Mouse (Mus musculus) liver, embryonic 16.5 days (tissue): Measurements from ENCODE around the gene Ctdsp1. TPM values are rescaled to one million over a fixed set of nuclear protein-coding genes. Genes with fewer than 3 reads are reported as not detected.

Experiments
- ATAC-seq: fragments of 200-750 bp; cut with Nextera tagmentation; 2 replicates; pipeline ENCODE4 v1.8.0; 2017; ENCODE audit warnings: low read depth, mild to moderate bottlenecking, moderate number of reproducible peaks, moderate library complexity
- H3K27ac ChIP-seq: fragments of 300-500 bp; sonication (generic); 2 replicates; pipeline ENCODE4 v1.5.1; 2014; ENCODE audit warnings: mild to moderate bottlenecking, low read length
- H3K27me3 ChIP-seq: fragments of 300-500 bp; sonication (generic); 2 replicates; pipeline ENCODE4 v1.6.1; 2014; ENCODE audit warnings: low read depth, low read length, mixed read lengths; ENCODE audit not compliant: control insufficient read depth, insufficient read depth
- H3K36me3 ChIP-seq: fragments of 300-500 bp; sonication (generic); 2 replicates; pipeline ENCODE4 v1.6.1; 2014; ENCODE audit warnings: mild to moderate bottlenecking; ENCODE audit not compliant: control insufficient read depth, insufficient read depth
- H3K4me1 ChIP-seq: fragments of 300-500 bp; sonication (generic); 2 replicates; pipeline ENCODE4 v1.6.1; 2014; ENCODE audit warnings: low read depth, low read length, mixed read lengths; ENCODE audit not compliant: control insufficient read depth
- H3K4me2 ChIP-seq: fragments of 300-500 bp; sonication (generic); 2 replicates; pipeline ENCODE4 v1.6.1; 2014; ENCODE audit warnings: low read depth, low read length, mixed read lengths
- H3K4me3 ChIP-seq: fragments of 300-500 bp; sonication (generic); 2 replicates; pipeline ENCODE4 v1.5.1; 2014; ENCODE audit warnings: low read depth, mild to moderate bottlenecking, low read length
- H3K9ac ChIP-seq: fragments of 300-500 bp; sonication (generic); 2 replicates; pipeline ENCODE4 v1.6.1; 2014; ENCODE audit warnings: low read depth, low read length
- H3K9me3 ChIP-seq: fragments of 300-500 bp; sonication (generic); replicated peaks from 2 replicates; pipeline ENCODE4 v1.6.1; 2016; ENCODE audit warnings: low read length; ENCODE audit not compliant: control insufficient read depth
- WGBS: fragments of 180-500 bp; shearing (Covaris S2); extraction: QIAGEN DNeasy Blood & Tissue Kit; methylation state at CpG from one replicate; pipeline ENCODE4 v1.1.7; 2014; ENCODE audit not compliant: insufficient replicate concordance; 5-methylcytosine and 5-hydroxymethylcytosine counted together
- polyA plus RNA-seq: library from polyadenylated mRNA; unstranded; fragments of >200 nt; fragmentation: Nextera tagmentation; extraction: Ambion mirVana; gene quantifications from 2 replicates; pipeline ENCODE4 v1.2.1, GENCODE M21; 2015

Ctdsp1 gene
- polyA plus RNA-seq, 1 experiment from 2014 or later, result 48.6 TPM

DNA sequence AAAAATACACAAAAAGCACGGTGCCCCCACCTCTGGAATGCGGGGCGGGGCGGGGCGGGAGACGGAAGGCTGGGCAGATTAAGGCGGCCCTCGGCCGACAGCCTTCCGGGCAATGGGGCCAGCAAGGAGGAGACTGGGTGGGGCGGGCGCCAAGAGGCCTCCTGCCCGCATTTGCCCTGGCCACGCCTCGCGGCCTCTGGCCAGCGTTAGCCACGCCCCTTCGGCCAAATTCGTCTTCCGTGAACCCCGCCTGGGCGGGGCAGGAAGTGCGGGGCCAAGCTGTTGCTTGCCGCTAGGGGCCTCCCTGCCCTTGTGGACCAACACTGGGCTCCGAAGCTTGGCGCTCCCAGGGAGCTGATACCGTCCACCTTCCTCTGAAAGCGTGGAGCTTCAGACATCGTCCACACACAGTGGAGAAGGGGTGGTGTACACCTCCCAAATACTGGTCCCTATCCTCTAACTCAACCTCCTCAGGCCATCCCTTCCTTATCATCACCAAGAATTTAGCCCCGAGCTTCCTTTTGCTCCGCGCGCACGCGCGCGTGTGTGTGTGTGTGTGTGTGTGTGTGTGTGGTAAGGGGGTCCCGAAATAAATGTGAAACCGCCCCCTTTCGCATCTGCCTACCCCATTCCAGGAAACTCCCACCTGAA, 6.1 kb downstream of the Ctdsp1 start:
- Histone ChIP-seq H3K9me3 (no peaks in the 10 kb centered on the region), H3K9ac (peak overlapping the region; percentile 77), H3K4me2 (peak overlapping the region; percentile 98), H3K27ac (peak overlapping the region; percentile 95), H3K4me1 (peaks cover 58% of the 10 kb centered on the region), H3K27me3 (no peaks in the 10 kb centered on the region), H3K36me3 (peaks cover 20% of the 10 kb centered on the region), H3K4me3 (peak overlapping the region; percentile 67)
- under 1% methylated on average over 41 of the region's 41 CpGs for WGBS
- peak; percentile 91 for ATAC-seq

- peaks cover 52% of the 10 kb centered on the region for H3K4me1 ChIP-seq
These were observed 6.7 kb downstream of the Ctdsp1 start for GRCm38 (mm10) chr1:74397919-74398451.

GRCm38 (mm10) chr1:74400531-74400930, 9.2 kb downstream of the Ctdsp1 start:
- no peaks in the 10 kb centered on the region for H3K27me3 ChIP-seq
- H3K4me1 ChIP-seq, result peaks cover 32% of the 10 kb centered on the region
- no peaks in the 10 kb centered on the region for H3K9me3 ChIP-seq
- no peaks in the 10 kb centered on the region for H3K36me3 ChIP-seq
- H3K4me2 ChIP-seq, result peak overlapping the region; percentile 61
- ATAC-seq, result no peak
- H3K4me3 ChIP-seq, result no peak overlapping the region
- 0 out of 2 replicates have a peak overlapping the region, but pooled peaks have one; percentile 30 for H3K9ac ChIP-seq
- H3K27ac ChIP-seq, result peak overlapping the region; percentile 56
- 51% methylated on average over 3 of the region's 3 CpGs for WGBS

More at GRCm38 (mm10) chr1:74397919-74398451, 6.7 kb downstream of the Ctdsp1 start:
- peaks cover 20% of the 10 kb centered on the region for H3K36me3 ChIP-seq
- no peaks in the 10 kb centered on the region for H3K9me3 ChIP-seq
- peak overlapping the region; percentile 98 for H3K4me2 ChIP-seq
- peak; percentile 3; the same call in 1 of the 2 replicates for ATAC-seq
- peak overlapping the region; percentile 67 for H3K4me3 ChIP-seq
- peak overlapping the region; percentile 77 for H3K9ac ChIP-seq
- H3K27me3 ChIP-seq, result no peaks in the 10 kb centered on the region
- H3K27ac ChIP-seq, result peak overlapping the region; percentile 95
- 3% methylated on average over 11 of the region's 11 CpGs for WGBS

GRCm38 (mm10) chr1:74401015-74401702, 9.8 kb downstream of the Ctdsp1 start:
- Histone ChIP-seq H3K36me3 (no peaks in the 10 kb centered on the region), H3K9ac (peak overlapping the region; percentile 43), H3K4me3 (peak overlapping the region; percentile 20), H3K27me3 (no peaks in the 10 kb centered on the region), H3K4me1 (peaks cover 32% of the 10 kb centered on the region), H3K27ac (peak overlapping the region; percentile 56), H3K9me3 (no peaks in the 10 kb centered on the region), H3K4me2 (peak overlapping the region; percentile 61)
- no peak for ATAC-seq
- 32% methylated on average over 16 of the region's 16 CpGs for WGBS

DNA sequence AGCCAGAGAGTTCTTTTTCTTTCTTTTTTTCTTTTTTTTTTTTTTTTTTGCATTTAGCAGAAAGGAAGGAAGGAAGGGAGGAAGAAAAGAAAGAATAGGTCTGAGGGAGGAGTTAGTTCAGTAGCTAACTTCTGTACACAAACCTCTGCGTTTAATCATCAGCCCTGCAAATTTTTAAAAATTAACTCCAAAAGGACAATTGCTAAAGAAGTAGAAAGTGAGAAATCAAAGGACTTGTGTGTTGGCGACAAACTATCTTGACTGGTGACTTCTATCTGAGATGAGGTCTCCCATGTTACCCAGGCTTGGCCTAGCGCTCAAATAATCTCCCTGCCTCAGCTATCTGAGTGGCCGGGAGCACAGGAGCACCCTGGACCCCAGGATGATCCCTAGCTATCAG, 12.9 kb downstream of the Ctdsp1 start:
- no peak for ATAC-seq
- Histone ChIP-seq H3K9ac (no peak overlapping the region), H3K27ac (no peak overlapping the region), H3K4me1 (peaks cover 18% of the 10 kb centered on the region), H3K9me3 (no peaks in the 10 kb centered on the region), H3K36me3 (no peaks in the 10 kb centered on the region), H3K27me3 (no peaks in the 10 kb centered on the region), H3K4me3 (no peak overlapping the region), H3K4me2 (no peak overlapping the region)
- WGBS, result 69% methylated on average over 4 of the region's 4 CpGs

- Histone ChIP-seq H3K4me1 (no peaks in the 10 kb centered on the region), H3K36me3 (no peaks in the 10 kb centered on the region), H3K9me3 (no peaks in the 10 kb centered on the region), H3K27ac (no peak within 1 kb of the TSS), H3K4me3 (no peak within 1 kb of the TSS), H3K9ac (no peak within 1 kb of the TSS), H3K4me2 (no peak within 1 kb of the TSS), H3K27me3 (no peaks in the 10 kb centered on the region)
- no peak for ATAC-seq
- WGBS, result 42% methylated on average over 15 of the region's 15 CpGs
These were observed 17.5 kb downstream of the Ctdsp1 start, which contains the start of gene Vil1 for GRCm38 (mm10) chr1:74408589-74409504. Gene Vil1, plus strand, starts transcription at chr1:74409376.

DNA sequence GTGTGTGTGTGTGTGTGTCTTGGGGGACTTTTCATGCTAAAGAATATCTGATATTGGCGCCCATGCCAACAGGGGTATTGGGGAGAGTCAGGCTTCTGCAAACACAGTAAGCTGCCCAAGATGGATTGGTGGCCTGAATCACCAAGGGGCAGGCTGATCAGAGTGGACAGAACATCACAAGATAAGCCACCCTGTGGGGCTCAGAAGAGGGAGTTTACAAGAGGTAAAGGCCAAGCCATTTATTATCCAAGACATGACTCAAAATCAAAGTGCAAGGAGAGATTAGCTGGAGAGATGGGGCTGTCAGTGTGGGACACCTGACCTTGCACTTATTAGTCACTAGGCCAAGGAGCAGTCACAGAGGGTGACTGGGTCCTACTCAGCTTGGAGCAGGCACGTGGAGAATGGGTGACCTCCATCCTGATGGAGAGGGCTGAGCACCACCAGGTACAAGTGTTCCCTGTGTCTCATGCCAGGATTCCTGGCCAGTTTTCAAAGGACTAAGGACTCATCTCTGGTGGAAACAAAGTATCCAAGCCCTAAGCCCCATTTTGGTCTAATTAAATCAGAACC, 20.5 kb downstream of the Ctdsp1 start:
- ATAC-seq, result no peak
- Histone ChIP-seq H3K9ac (no peak overlapping the region), H3K9me3 (peaks cover 8% of the 10 kb centered on the region; the same call in 1 of the 2 replicates), H3K36me3 (no peaks in the 10 kb centered on the region), H3K27me3 (no peaks in the 10 kb centered on the region), H3K4me3 (no peak overlapping the region), H3K4me1 (peaks cover 10% of the 10 kb centered on the region), H3K27ac (no peak overlapping the region), H3K4me2 (no peak overlapping the region)
- WGBS, result 54% methylated on average over 2 of the region's 2 CpGs

GRCm38 (mm10) chr1:74412711-74413110, 21.4 kb downstream of the Ctdsp1 start:
- Histone ChIP-seq H3K9ac (no peak overlapping the region), H3K27ac (no peak overlapping the region), H3K27me3 (no peaks in the 10 kb centered on the region), H3K4me3 (no peak overlapping the region), H3K4me1 (peaks cover 10% of the 10 kb centered on the region), H3K9me3 (peaks cover 8% of the 10 kb centered on the region; the same call in 1 of the 2 replicates), H3K36me3 (no peaks in the 10 kb centered on the region), H3K4me2 (no peak overlapping the region)
- no peak for ATAC-seq
- WGBS, result 70% methylated on average over 8 of the region's 8 CpGs
